Mouse (Mus musculus): ENCODE measurements around the gene Amelx. TPM values are rescaled to one million over a fixed set of nuclear protein-coding genes. Genes with fewer than 3 reads are reported as not detected.

The Amelx gene
- not detected in 2 replicates for total RNA-seq (2015; ENCODE audit: low replicate concordance)
- not detected in 2 replicates for total RNA-seq (2017; ENCODE audit: low replicate concordance)

- ATAC-seq (replicated peaks; ENCODE audit: low FRiP score, poor library complexity, severe bottlenecking): no peak
Observed at GRCm38 (mm10) chrX:169187100-169187499, at the start of gene Amelx. Gene Amelx (minus strand): TSS chrX:169187200.

- ATAC-seq (replicated peaks; ENCODE audit: low FRiP score, poor library complexity, severe bottlenecking): no peak
Observed at GRCm38 (mm10) chrX:169222357-169223062, 35.5 kb upstream of the Amelx start.

- no peak for ATAC-seq (replicated peaks; ENCODE audit: low FRiP score, poor library complexity, severe bottlenecking)
Observed at GRCm38 (mm10) chrX:169220064-169220463, 33.1 kb upstream of the Amelx start.

GRCm38 (mm10) chrX:169210019-169210418 is 23.0 kb upstream of the Amelx start:
- ATAC-seq (replicated peaks; ENCODE audit: low FRiP score, poor library complexity, severe bottlenecking): no peak

DNA sequence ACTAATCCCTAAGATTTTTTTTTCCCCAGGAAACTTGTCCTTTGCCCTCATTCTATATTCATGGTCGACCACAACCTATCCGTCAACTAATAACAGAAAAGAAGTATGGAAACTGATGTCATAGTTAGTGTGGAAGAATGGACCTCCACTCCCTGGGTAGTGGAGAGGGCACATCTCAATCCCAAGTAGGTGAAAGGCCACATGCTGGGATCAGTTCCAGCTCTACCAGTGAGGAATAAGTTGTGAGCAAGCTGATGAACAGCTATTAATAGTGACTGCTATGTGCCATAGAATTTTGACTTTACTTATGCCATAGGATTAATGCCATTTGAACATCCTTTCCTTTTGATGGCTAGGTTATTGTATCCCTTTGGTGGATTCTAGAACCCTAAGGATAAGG is 8.4 kb downstream of the Amelx start:
- ATAC-seq (replicated peaks; ENCODE audit: low FRiP score, poor library complexity, severe bottlenecking): no peak

GRCm38 (mm10) chrX:169173796-169174195 is 13.2 kb downstream of the Amelx start:
- ATAC-seq (replicated peaks; ENCODE audit: low FRiP score, poor library complexity, severe bottlenecking): no peak

- ATAC-seq (replicated peaks; ENCODE audit: low FRiP score, poor library complexity, severe bottlenecking): no peak
Observed at GRCm38 (mm10) chrX:169170981-169171380, 16.0 kb downstream of the Amelx start.

GRCm38 (mm10) chrX:169158385-169158784 is 28.6 kb downstream of the Amelx start:
- ATAC-seq (replicated peaks; ENCODE audit: low FRiP score, poor library complexity, severe bottlenecking): no peak

DNA sequence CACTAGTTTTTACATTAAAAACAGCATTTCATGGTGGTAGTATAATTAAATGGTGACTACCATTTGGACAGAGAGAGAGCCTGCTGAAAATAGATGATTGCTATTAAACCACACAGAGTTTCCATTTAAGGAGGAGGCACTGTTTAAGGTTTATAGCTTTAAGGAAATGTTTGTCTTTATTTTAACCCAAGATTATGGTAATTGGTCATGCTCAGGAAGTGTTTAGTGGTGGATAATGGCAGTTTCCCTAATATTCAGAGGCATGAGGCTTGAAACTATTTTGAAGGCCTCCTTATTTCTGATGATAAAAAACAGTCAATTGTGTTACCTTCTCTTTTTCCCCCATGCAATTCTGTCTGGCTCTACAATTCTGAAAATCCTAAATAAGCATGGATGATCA is 33.2 kb downstream of the Amelx start:
- ATAC-seq (replicated peaks; ENCODE audit: low FRiP score, poor library complexity, severe bottlenecking): no peak

DNA sequence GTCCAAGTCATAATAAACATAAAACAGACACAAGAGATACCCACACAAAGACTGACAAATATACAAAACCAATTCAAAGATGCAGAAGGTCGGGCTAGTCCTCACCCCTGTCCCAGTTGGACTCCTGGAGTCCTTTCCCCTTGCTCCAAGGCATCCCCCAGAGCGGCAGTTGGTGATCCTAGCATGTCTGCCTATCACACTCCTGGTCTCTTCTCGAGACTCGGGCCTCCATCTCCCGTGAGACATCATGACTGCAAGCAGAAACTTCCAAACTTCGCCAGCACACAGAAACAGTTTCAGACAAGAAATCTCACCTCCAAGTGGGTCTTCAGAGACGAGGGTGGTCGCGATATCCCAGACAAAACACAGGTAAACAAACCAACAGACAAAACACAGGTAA is 46.5 kb downstream of the Amelx start:
- no peak for ATAC-seq (replicated peaks; ENCODE audit: low FRiP score, poor library complexity, severe bottlenecking)

DNA sequence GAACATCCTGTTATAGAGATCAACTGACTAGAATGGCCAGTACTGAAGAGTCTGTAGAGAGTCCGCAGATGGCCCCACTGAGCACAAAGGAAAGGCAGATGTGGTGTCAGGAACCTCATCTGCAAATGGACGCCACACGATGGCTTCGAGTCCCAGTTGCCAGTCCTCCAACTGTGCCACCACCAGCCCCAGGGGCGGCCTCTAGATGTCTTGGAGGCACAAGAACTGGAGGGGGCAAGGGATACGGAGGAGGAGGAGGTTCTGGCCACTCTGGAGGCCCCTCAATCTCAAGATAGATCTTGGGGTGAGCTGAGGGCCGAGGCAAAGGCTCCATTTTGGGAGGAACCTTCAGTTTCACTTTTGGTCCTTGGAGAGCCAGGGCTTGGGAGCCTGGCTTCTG is 47.2 kb downstream of the Amelx start:
- no peak for ATAC-seq (replicated peaks; ENCODE audit: low FRiP score, poor library complexity, severe bottlenecking)

Other genes starting within 250 kb of the Amelx start
- gene Hccs, start 133.2 kb upstream of the Amelx start, total RNA-seq (2015; ENCODE audit: low replicate concordance): 6.0 and 6.7 TPM in 2 replicates
- 9.4 and 9.8 TPM in 2 replicates for gene Hccs, start 133.2 kb upstream of the Amelx start, total RNA-seq (2017; ENCODE audit: low replicate concordance)